Mouse (Mus musculus): Measurements from ENCODE around the gene Map1lc3b. TPM values are rescaled to one million over a fixed set of nuclear protein-coding genes. Genes with fewer than 3 reads are reported as not detected.

The Map1lc3b gene
- polyA plus RNA-seq, 1 experiment, result 86.5 TPM

- Histone ChIP-seq H3K4me1 (ENCODE audit: control insufficient read depth, insufficient read depth, low read length) (no peaks in the 10 kb centered on the region), H3K9me3 (replicated peaks; ENCODE audit: control insufficient read depth, insufficient read depth, low read length, poor library complexity, severe bottlenecking) (no peaks in the 10 kb centered on the region), H3K27ac (ENCODE audit: insufficient read depth, low read length) (0 out of 2 replicates have a peak overlapping the region, but pooled peaks have one; percentile 8), H3K36me3 (ENCODE audit: control insufficient read depth, insufficient read depth, low read length, poor library complexity, severe bottlenecking) (no peaks in the 10 kb centered on the region), H3K4me3 (ENCODE audit: low read depth, low read length) (peak overlapping the region; percentile 75), H3K27me3 (ENCODE audit: control insufficient read depth, insufficient read depth, low read length, poor library complexity, severe bottlenecking) (no peaks in the 10 kb centered on the region), H3K9ac (ENCODE audit: low read depth, poor library complexity, severe bottlenecking) (peak overlapping the region; percentile 61)
- no peak for TF ChIP-seq EP300 (IDR thresholded peaks at IDR 0.05; ENCODE audit: insufficient read depth, low read depth, low read length)
- TF ChIP-seq CTCF (IDR thresholded peaks at IDR 0.05; ENCODE audit: low read depth, low read length), result no peak
- TF ChIP-seq POLR2A (IDR thresholded peaks at IDR 0.05; ENCODE audit: insufficient read depth, low read length), result no peak
These were observed 5.4 kb upstream of the Map1lc3b start for GRCm38 (mm10) chr8:121584730-121585129.

- H3K4me3 ChIP-seq (ENCODE audit: low read depth, low read length), result peak overlapping the region; percentile 75
- H3K27ac ChIP-seq (ENCODE audit: insufficient read depth, low read length), result no peak overlapping the region
- TF ChIP-seq POLR2A (IDR thresholded peaks at IDR 0.05; ENCODE audit: insufficient read depth, low read length) (peak; percentile 73), CTCF (IDR thresholded peaks at IDR 0.05; ENCODE audit: low read depth, low read length) (no peak), EP300 (IDR thresholded peaks at IDR 0.05; ENCODE audit: insufficient read depth, low read depth, low read length) (no peak)
- no peaks in the 10 kb centered on the region for H3K27me3 ChIP-seq (ENCODE audit: control insufficient read depth, insufficient read depth, low read length, poor library complexity, severe bottlenecking)
- H3K4me1 ChIP-seq (ENCODE audit: control insufficient read depth, insufficient read depth, low read length), result no peaks in the 10 kb centered on the region
- no peaks in the 10 kb centered on the region for H3K9me3 ChIP-seq (replicated peaks; ENCODE audit: control insufficient read depth, insufficient read depth, low read length, poor library complexity, severe bottlenecking)
- no peaks in the 10 kb centered on the region for H3K36me3 ChIP-seq (ENCODE audit: control insufficient read depth, insufficient read depth, low read length, poor library complexity, severe bottlenecking)
- H3K9ac ChIP-seq (ENCODE audit: low read depth, poor library complexity, severe bottlenecking), result peak overlapping the region; percentile 61
These were observed 4.9 kb upstream of the Map1lc3b start for GRCm38 (mm10) chr8:121585159-121585825.

- Histone ChIP-seq H3K4me3 (ENCODE audit: low read depth, low read length) (no peak overlapping the region), H3K36me3 (ENCODE audit: control insufficient read depth, insufficient read depth, low read length, poor library complexity, severe bottlenecking) (peaks cover 6% of the 10 kb centered on the region), H3K9me3 (replicated peaks; ENCODE audit: control insufficient read depth, insufficient read depth, low read length, poor library complexity, severe bottlenecking) (no peaks in the 10 kb centered on the region), H3K27ac (ENCODE audit: insufficient read depth, low read length) (no peak overlapping the region), H3K27me3 (ENCODE audit: control insufficient read depth, insufficient read depth, low read length, poor library complexity, severe bottlenecking) (no peaks in the 10 kb centered on the region), H3K9ac (ENCODE audit: low read depth, poor library complexity, severe bottlenecking) (no peak overlapping the region), H3K4me1 (ENCODE audit: control insufficient read depth, insufficient read depth, low read length) (peaks cover 8% of the 10 kb centered on the region)
- TF ChIP-seq CTCF (IDR thresholded peaks at IDR 0.05; ENCODE audit: low read depth, low read length) (no peak), EP300 (IDR thresholded peaks at IDR 0.05; ENCODE audit: insufficient read depth, low read depth, low read length) (no peak), POLR2A (IDR thresholded peaks at IDR 0.05; ENCODE audit: insufficient read depth, low read length) (no peak)
These were observed 1.4 kb upstream of the Map1lc3b start for GRCm38 (mm10) chr8:121588750-121589149.

GRCm38 (mm10) chr8:121589205-121589726 lies 895 bp upstream of the Map1lc3b start:
- H3K9ac ChIP-seq (ENCODE audit: low read depth, poor library complexity, severe bottlenecking), result peak overlapping the region; percentile 49; the same call in 1 of the 2 replicates
- peaks cover 11% of the 10 kb centered on the region for H3K36me3 ChIP-seq (ENCODE audit: control insufficient read depth, insufficient read depth, low read length, poor library complexity, severe bottlenecking)
- no peak overlapping the region for H3K4me3 ChIP-seq (ENCODE audit: low read depth, low read length)
- peaks cover 8% of the 10 kb centered on the region for H3K4me1 ChIP-seq (ENCODE audit: control insufficient read depth, insufficient read depth, low read length)
- TF ChIP-seq CTCF (IDR thresholded peaks at IDR 0.05; ENCODE audit: low read depth, low read length) (no peak), POLR2A (IDR thresholded peaks at IDR 0.05; ENCODE audit: insufficient read depth, low read length) (no peak), EP300 (IDR thresholded peaks at IDR 0.05; ENCODE audit: insufficient read depth, low read depth, low read length) (no peak)
- no peaks in the 10 kb centered on the region for H3K9me3 ChIP-seq (replicated peaks; ENCODE audit: control insufficient read depth, insufficient read depth, low read length, poor library complexity, severe bottlenecking)
- H3K27ac ChIP-seq (ENCODE audit: insufficient read depth, low read length), result no peak overlapping the region
- no peaks in the 10 kb centered on the region for H3K27me3 ChIP-seq (ENCODE audit: control insufficient read depth, insufficient read depth, low read length, poor library complexity, severe bottlenecking)

- H3K36me3 ChIP-seq (ENCODE audit: control insufficient read depth, insufficient read depth, low read length, poor library complexity, severe bottlenecking), result peaks cover 16% of the 10 kb centered on the region
- peak overlapping the region; percentile 22; the same call in 1 of the 2 replicates for H3K27ac ChIP-seq (ENCODE audit: insufficient read depth, low read length)
- H3K9me3 ChIP-seq (replicated peaks; ENCODE audit: control insufficient read depth, insufficient read depth, low read length, poor library complexity, severe bottlenecking), result no peaks in the 10 kb centered on the region
- H3K4me1 ChIP-seq (ENCODE audit: control insufficient read depth, insufficient read depth, low read length), result peaks cover 8% of the 10 kb centered on the region
- H3K9ac ChIP-seq (ENCODE audit: low read depth, poor library complexity, severe bottlenecking), result peak overlapping the region; percentile 96
- H3K4me3 ChIP-seq (ENCODE audit: low read depth, low read length), result peak overlapping the region; percentile 90
- H3K27me3 ChIP-seq (ENCODE audit: control insufficient read depth, insufficient read depth, low read length, poor library complexity, severe bottlenecking), result no peaks in the 10 kb centered on the region
- TF ChIP-seq CTCF (IDR thresholded peaks at IDR 0.05; ENCODE audit: low read depth, low read length) (peak; percentile 31), POLR2A (IDR thresholded peaks at IDR 0.05; ENCODE audit: insufficient read depth, low read length) (no peak), EP300 (IDR thresholded peaks at IDR 0.05; ENCODE audit: insufficient read depth, low read depth, low read length) (no peak)
These were observed 1.3 kb downstream of the Map1lc3b start for GRCm38 (mm10) chr8:121591178-121592066.
